Mouse (Mus musculus) intestine, embryonic 14.5 days (tissue): ENCODE data around the gene Ide. TPM values are rescaled to one million over a fixed set of nuclear protein-coding genes. Genes with fewer than 3 reads are reported as not detected.
"Not testable (repeated sequence)": the region's sequence is repeated elsewhere in the genome, so short reads cannot be mapped to it uniquely, and the experiment has no call there.

ENCODE experiments used
- ATAC-seq: fragments of 200-750 bp; cut with Nextera tagmentation; replicated peaks from 2 replicates; pipeline ENCODE4 v1.8.0; 2017; ENCODE audit warnings: low read depth, moderate number of reproducible peaks, moderate TSS enrichment, moderate library complexity; ENCODE audit not compliant: low FRiP score, low TSS enrichment
- DNase-seq: peaks from one replicate; pipeline ENCODE4 v3.0.0-alpha.2; 2018; ENCODE audit warnings: low spot score
- H3K27ac ChIP-seq: fragments of 300-500 bp; sonication (generic); 2 replicates; pipeline ENCODE4 v1.5.1; 2014; ENCODE audit warnings: low read depth, mild to moderate bottlenecking, control low read depth
- H3K27me3 ChIP-seq: fragments of 300-500 bp; sonication (generic); replicated peaks from 2 replicates; pipeline ENCODE4 v1.6.1; 2014; ENCODE audit warnings: low read length, control low read depth; ENCODE audit not compliant: control insufficient read depth, insufficient read depth
- H3K36me3 ChIP-seq: fragments of 300-500 bp; sonication (generic); 2 replicates; pipeline ENCODE4 v1.6.1; 2014; ENCODE audit warnings: low read length, control low read depth; ENCODE audit not compliant: control insufficient read depth, insufficient read depth
- H3K4me1 ChIP-seq: fragments of 300-500 bp; sonication (generic); replicated peaks from 2 replicates; pipeline ENCODE4 v1.6.1; 2014; ENCODE audit warnings: low read length, control low read depth, mixed read lengths; ENCODE audit not compliant: control insufficient read depth, insufficient read depth
- H3K4me2 ChIP-seq: fragments of 300-500 bp; sonication (generic); 2 replicates; pipeline ENCODE4 v1.6.1; 2014; ENCODE audit warnings: low read length
- H3K4me3 ChIP-seq: fragments of 300-500 bp; sonication (generic); 2 replicates; pipeline ENCODE4 v1.5.1; 2014; ENCODE audit warnings: low read depth, low read length, control low read depth, mixed read lengths
- H3K9ac ChIP-seq: fragments of 300-500 bp; sonication (generic); 2 replicates; pipeline ENCODE4 v1.6.1; 2014; ENCODE audit warnings: mild to moderate bottlenecking, low read length
- H3K9me3 ChIP-seq: fragments of 300-500 bp; sonication (generic); 2 replicates; pipeline ENCODE4 v1.6.1; 2016; ENCODE audit warnings: low read length, control low read depth; ENCODE audit not compliant: control insufficient read depth
- WGBS: fragments of 180-500 bp; shearing (Covaris S2); extraction: QIAGEN DNeasy Blood & Tissue Kit; methylation state at CpG from one replicate; pipeline ENCODE4 v1.1.7; 2014; 5-methylcytosine and 5-hydroxymethylcytosine counted together
- polyA plus RNA-seq: library from polyadenylated mRNA; unstranded; fragments of >200 nt; fragmentation: Nextera tagmentation; extraction: Ambion mirVana; gene quantifications from 2 replicates; pipeline ENCODE4 v1.2.1, GENCODE M21; 2014

Ide gene
- polyA plus RNA-seq, 1 experiment from 2014 or later = 54.1 TPM

- Histone ChIP-seq H3K9ac (0 out of 2 replicates have a peak overlapping the region, but pooled peaks have one; percentile 13), H3K4me2 (peak overlapping the region; percentile 52), H3K27ac (no peak overlapping the region), H3K36me3 (no peaks in the 10 kb centered on the region), H3K4me1 (no peaks in the 10 kb centered on the region), H3K4me3 (peak overlapping the region; percentile 36), H3K9me3 (no peaks in the 10 kb centered on the region), H3K27me3 (peaks cover 33% of the 10 kb centered on the region)
- 5% methylated on average over 63 of the region's 63 CpGs for WGBS
- ATAC-seq (peak; percentile 23; the same call in 1 of the 2 replicates), DNase-seq (peak; percentile 63)
Measured at GRCm38 (mm10) chr19:37233561-37234539, 103.8 kb downstream of the Ide start.

- H3K9me3 ChIP-seq, H3K4me2 ChIP-seq, ATAC-seq, H3K9ac ChIP-seq, H3K4me3 ChIP-seq, H3K36me3 ChIP-seq, H3K4me1 ChIP-seq, H3K27ac ChIP-seq, DNase-seq: not testable (repeated sequence)
- 67% methylated on average over 9 of the region's 9 CpGs for WGBS
- H3K27me3 ChIP-seq = peaks cover 31% of the 10 kb centered on the region
Measured at GRCm38 (mm10) chr19:37232598-37232997, 105.1 kb downstream of the Ide start.

- 86% methylated on average over 6 of the region's 6 CpGs for WGBS
- ATAC-seq (no peak), DNase-seq (no peak)
- Histone ChIP-seq H3K27ac (no peak overlapping the region), H3K27me3 (no peaks in the 10 kb centered on the region), H3K4me3 (no peak overlapping the region), H3K36me3 (peaks cover 35% of the 10 kb centered on the region), H3K4me1 (no peaks in the 10 kb centered on the region), H3K4me2 (no peak overlapping the region), H3K9me3 (no peaks in the 10 kb centered on the region), H3K9ac (no peak overlapping the region)
Measured at GRCm38 (mm10) chr19:37225197-37225862, 112.3 kb downstream of the Ide start.

Other genes with a start within 250 kb of the Ide start
- gene March5, start 130.3 kb downstream of the Ide start, polyA plus RNA-seq = 83.9 and 86.5 TPM in 2 replicates
- 0.66 and 0.85 TPM in 2 replicates for gene Cpeb3, start 129.3 kb downstream of the Ide start, polyA plus RNA-seq
- gene Kif11, start 38.6 kb upstream of the Ide start, polyA plus RNA-seq = 60.3 and 71.1 TPM in 2 replicates
- 7.4 and 9.6 TPM in 2 replicates for gene Hhex, start 97.0 kb upstream of the Ide start, polyA plus RNA-seq
- 14.9 and 15.7 TPM in 2 replicates for gene Exoc6, start 212.6 kb upstream of the Ide start, polyA plus RNA-seq